Mouse (Mus musculus) gastrocnemius, adult 18-20 months (tissue): ENCODE measurements at regions not wholly inside any gene's neighbourhood (a gene's known extent, or its start where the extent isn't known, plus 50 kb on each side); places are given as distances from the start of the nearest gene placed in this dataset.

ENCODE experiments used
- DNase-seq: peaks from one replicate; pipeline ENCODE4 v3.0.0; 2021; ENCODE audit warnings: low spot score

GRCm38 (mm10) chr11:105538421-105539210 is 51.2 kb upstream of the Tanc2 start:
- DNase-seq, result no peak

DNA sequence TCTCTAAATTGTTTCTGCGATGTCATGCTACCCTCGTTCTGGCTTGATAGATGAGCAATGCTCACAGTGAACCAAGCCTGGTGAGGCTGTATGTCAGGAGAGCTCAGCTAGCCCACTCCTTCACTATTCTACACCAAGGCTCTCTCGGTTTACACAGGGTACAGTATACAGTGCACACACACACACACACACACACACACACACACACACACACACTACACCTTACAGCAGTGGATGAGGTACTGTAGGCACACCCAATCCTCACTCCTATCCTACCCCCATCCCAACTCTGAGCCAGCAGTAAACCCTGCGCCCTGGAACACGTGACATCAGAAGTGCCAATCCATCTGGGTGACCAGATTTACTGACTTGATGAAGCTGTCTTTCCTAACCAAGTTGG is 57.2 kb upstream of the Tanc2 start:
- no peak for DNase-seq

- DNase-seq, result peak; percentile 73
These were observed 59.1 kb upstream of the Tanc2 start for GRCm38 (mm10) chr11:105530711-105531157.

DNA sequence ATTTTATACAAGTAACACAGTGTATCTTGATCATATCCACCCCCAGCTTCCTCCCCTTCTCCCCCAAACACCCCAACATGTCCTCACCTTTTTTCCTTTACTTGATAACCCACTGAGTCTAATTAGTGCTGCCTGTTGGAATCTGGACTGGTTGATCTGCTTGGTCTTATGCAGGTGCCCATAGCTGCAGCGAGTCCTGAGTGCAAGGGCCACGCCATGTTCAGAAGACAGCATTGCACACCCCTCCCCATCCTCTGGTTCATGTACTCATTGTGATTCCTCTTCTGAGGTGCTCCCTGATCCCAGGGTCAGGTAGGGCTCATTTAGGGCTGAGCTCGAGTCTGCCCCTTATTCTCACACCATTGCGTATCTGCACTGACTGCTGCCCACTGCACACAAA is 63.7 kb upstream of the Tanc2 start:
- no peak for DNase-seq

GRCm38 (mm10) chr11:105525608-105526007 is 64.2 kb upstream of the Tanc2 start:
- peak; percentile 55 for DNase-seq

- DNase-seq, result no peak
These were observed 65.4 kb upstream of the Tanc2 start for GRCm38 (mm10) chr11:105524400-105524799.

- DNase-seq, result no peak
These were observed 66.0 kb upstream of the Tanc2 start for GRCm38 (mm10) chr11:105523765-105524164.

DNA sequence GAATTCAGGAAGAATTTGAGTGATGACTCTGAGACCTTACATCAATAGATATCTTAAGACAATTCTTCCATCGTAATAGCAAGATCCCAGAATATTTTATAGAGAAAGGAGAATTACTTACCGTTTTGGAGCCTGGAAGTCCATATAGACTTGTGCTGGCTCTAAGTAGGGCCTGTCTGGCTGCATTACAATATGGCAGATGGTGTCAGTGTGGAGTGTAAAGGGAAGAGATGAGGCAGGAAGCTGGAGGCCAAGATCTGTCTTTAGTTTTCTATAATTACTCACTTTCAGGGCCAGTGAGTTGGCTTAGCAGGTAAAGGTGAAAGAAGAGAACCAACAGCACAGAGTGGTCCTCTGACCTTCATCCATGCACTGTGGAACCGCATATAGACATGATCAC is 63.9 kb upstream of the March10 start:
- DNase-seq, result no peak

DNA sequence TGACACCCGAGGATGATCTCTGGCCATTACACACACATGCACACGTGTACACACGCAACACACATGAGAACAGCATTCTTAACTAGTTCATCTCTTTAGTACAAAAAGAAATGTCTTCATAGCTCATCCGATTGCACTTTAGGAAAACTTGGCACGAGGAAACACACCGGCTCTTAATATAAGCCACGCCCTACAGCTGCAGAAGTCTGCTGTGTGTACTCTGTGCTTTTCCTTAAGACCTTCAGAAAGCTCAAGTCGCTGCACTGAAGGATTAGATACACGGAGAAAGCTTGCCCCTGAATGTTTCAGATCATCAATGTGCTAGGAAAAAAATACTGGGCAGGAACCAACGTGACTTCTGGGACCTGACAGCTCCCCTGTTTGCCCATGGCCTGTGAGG is 56.7 kb upstream of the March10 start:
- DNase-seq, result no peak

- DNase-seq, result no peak
These were observed 54.1 kb upstream of the March10 start for GRCm38 (mm10) chr11:105510626-105511025.

DNA sequence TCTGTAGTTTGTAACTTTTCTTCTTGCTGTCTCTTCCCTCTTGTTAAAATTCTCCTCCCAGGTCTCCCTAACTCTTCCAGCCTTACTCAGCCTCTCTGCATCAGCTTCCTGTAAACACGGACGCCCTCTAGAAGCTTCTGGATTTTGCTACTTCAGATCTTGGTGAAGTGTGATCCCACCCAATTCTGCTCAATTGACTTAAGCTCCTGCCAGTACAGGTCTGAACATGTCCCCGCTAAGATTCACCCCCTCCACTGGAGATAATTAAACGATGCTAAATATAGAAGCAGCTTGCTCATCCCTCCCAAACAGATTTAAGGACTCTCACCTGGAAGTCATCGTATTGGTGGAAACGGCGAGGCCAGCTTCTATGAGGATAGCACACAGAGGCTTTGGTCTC is 53.5 kb upstream of the March10 start:
- no peak for DNase-seq

GRCm38 (mm10) chr11:105508660-105509038 is 52.1 kb upstream of the March10 start:
- no peak for DNase-seq

GRCm38 (mm10) chr11:105507972-105508659 is 51.6 kb upstream of the March10 start:
- no peak for DNase-seq

GRCm38 (mm10) chr11:105507332-105507971 is 50.9 kb upstream of the March10 start:
- no peak for DNase-seq
